Mouse (Mus musculus) lung, postnatal 14 days (tissue): ENCODE results near the gene Ppp1r14c.
"Not testable (repeated sequence)": the region's sequence is repeated elsewhere in the genome, so short reads cannot be mapped to it uniquely, and the experiment has no call there.

ENCODE experiments used
- DNase-seq: peaks from one replicate; pipeline ENCODE4 v3.0.0; 2021

Gene Ppp1r14c

DNA sequence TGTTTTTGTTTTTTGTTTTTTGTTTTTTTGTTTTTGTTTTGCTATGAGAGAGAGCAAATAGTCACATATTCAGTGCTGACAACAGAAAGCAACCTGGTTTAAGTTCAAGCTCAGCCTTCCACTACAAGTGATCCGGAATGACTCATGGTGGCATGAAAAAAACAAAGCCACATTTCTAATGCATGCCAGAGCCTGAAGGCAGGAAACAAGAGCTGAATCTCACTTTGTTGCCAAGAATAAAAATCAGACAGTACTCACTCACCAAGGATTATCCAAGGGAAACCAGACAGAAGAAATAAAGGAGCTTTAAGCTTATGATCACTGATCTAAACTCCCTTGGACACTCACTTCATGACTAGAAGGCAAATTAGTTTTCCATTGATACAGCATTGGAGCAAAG is 110.8 kb downstream of the Ppp1r14c start:
- DNase-seq: no peak

DNA sequence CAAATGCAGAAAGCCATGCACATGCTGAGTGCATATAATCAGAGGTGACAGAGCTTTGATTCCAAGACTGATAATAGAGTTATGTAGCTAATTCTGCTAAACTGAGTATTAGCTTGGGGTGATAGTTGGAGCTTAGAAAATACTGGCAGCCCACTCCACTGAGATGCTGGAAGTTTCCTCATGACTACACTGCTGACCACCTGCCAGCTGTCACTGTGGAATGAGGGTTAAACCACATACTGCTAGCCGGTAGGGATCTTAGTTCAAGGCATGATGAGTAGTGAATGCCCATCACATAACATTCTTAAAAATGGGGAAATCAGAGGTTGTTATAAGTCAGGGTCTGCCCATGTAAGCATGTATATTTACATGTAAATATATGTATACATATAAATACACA is 113.9 kb downstream of the Ppp1r14c start:
- DNase-seq: no peak

GRCm38 (mm10) chr10:3490052-3490451 is 124.2 kb downstream of the Ppp1r14c start:
- no peak for DNase-seq

DNA sequence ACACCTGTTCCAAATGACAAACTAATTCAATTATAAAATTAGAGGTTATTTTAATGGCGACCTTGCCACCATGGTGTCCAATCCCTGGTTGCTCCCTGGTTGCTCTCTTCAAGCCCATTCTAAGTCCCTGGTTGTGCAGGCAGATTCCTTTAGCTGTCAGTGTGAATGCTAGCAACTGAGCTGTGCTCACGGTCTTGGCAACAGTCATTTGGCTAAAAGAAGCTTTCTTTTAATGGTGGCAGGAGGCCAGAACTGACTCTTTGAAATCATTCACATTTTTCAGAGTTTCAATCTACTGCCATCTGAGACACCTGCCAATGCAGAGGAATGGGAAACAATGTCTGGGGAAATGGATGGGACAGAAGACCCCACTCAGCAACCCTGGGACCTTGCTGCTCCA is 130.9 kb downstream of the Ppp1r14c start:
- no peak for DNase-seq

DNA sequence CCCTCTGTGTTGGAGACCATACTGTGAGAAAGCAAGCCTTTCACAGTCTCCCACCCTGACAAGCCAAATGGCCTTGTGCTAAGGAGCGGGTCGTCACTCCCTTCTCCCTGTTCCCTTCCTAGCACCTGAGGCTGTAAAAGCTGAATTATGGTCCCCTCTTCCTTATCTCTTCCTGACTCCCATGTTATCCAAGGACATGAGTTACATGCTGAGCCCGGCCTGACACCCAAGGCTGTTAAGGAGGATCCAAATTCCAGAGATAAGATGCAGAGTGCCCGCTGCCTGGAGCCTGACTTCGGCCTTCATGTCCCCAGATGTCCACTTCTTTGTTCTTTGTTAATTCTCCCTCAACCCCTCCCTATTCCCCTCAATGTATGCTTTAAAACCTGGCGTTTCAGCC is 135.0 kb downstream of the Ppp1r14c start:
- DNase-seq: not testable (repeated sequence)

DNA sequence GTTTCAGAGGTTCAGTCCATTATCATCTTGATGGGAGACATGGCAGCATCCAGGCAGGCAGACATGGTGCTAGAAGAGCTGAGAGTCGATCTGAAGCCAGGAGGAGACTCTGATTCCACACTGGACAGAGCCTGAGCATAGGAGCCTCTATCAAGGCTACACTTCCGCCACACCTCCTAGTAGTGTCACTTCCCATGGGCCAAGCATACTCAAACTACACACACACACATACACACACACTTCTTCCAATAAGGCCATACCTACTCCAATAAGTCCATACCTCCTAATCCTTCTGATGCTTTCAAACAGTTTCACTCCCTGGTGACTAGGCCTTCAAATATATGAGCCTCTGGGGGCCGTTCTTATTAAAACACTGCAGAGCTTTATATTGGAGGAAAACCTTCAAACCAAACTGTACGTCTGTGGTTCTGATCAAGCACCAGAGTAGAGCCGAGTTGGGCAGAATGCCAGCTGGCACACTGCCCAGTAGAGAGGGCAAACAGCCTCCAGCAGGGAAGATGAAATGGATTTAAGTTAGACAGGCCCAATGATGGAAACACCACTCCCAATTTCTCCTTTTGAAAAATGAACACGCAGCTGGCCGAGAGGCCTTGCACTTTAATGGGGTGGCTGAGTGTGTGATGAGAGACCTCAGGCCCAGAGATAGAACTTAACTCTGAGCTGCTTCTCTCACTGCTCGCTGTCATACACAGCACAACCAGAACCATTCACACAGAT is 141.8 kb downstream of the Ppp1r14c start:
- DNase-seq: peak; percentile 77

DNA sequence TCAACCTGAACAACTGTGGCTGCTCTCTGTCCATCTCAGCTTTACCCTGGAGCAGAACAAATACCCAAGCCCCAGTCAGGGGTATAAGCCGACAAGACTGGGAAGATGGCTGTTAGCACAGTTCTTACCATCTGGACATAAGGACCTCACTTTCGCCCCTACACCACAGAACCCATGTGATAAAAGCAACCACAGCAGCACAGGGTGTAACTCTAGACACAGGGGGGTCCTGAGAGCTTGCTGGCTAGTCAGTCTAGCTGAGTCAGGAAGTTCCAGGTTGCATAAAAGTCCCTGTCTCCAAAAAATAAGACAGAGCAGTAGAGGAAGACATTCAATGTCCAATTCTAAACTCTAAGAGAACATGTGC is 142.3 kb downstream of the Ppp1r14c start:
- DNase-seq: no peak

GRCm38 (mm10) chr10:3508746-3509145 is 142.9 kb downstream of the Ppp1r14c start:
- DNase-seq: no peak

- no peak for DNase-seq
Measured at GRCm38 (mm10) chr10:3509663-3510277, 143.9 kb downstream of the Ppp1r14c start.

- no peak for DNase-seq
Measured at GRCm38 (mm10) chr10:3510486-3510885, 144.6 kb downstream of the Ppp1r14c start.

DNA sequence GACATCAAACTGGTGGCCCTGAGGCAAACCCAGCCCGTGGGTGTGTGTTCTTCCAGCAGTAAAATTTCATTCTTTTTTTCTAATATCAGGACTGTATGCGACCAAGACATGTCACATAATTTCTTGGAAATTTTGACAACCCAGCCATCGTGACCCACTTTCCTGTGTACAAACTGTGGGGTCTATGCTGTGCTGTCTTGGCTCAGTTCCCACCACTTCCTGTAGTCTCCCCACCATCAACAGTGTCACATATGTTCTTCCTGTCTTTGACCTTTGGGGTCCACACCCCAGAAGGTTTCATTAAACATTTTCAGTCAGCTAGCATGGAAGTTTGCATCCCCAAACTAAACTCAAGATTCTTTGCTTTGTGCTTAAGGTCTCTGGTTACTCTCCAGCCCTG is 145.5 kb downstream of the Ppp1r14c start:
- no peak for DNase-seq

- DNase-seq: peak; percentile 34
Measured at GRCm38 (mm10) chr10:3512620-3513305, 146.9 kb downstream of the Ppp1r14c start.

DNA sequence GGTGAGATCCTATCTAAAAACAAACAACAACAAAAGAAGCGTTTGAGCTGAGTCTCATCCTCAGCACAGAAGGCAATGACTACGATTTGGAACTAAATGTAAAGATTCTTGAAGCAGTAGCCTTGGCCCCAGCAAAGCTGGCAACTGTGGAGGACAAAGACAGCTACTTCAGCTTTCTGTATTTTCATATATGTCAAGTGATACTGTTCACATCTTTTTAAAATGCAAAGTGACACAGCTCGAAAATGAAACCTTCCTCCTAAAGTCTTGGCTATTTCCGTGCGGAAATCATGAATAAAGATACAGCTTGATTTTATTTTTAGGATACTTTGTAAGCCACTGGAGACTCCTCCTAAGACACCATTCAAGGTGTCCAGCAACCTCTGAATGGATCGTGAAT is 148.1 kb downstream of the Ppp1r14c start:
- no peak for DNase-seq
